Mouse (Mus musculus): ENCODE measurements around the gene Reep3.

DNA sequence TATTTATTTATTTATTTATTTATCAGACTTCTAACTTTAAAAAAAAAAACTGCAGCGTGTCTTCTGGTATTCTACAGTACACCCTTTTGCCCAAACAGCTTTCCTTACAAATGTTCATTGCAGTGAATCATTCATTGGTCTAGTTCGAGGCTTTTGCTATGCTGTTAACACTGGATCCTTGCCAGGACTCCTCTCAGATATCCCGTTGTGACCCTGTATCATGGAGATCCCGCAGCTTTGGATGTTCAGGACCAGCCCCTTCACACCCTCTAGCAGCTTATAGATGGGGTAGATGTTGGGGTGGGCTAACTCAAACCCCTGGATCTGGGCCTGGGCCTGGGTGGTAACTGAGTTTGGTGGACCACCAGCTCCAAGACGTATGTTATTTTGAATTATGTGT is 104.2 kb downstream of the Reep3 start:
- TF ChIP-seq CTCF (IDR thresholded peaks at IDR 0.05; ENCODE audit: control insufficient read depth, insufficient read depth, insufficient read length) (no peak), MAX (IDR thresholded peaks at IDR 0.05) (no peak), CEBPB (IDR thresholded peaks at IDR 0.05; ENCODE audit: low read depth) (no peak)
